Mouse (Mus musculus): Measurements from ENCODE around the gene Srp72.
"Not testable (repeated sequence)": the region's sequence is repeated elsewhere in the genome, so short reads cannot be mapped to it uniquely, and the experiment has no call there.

Gene Srp72

DNA sequence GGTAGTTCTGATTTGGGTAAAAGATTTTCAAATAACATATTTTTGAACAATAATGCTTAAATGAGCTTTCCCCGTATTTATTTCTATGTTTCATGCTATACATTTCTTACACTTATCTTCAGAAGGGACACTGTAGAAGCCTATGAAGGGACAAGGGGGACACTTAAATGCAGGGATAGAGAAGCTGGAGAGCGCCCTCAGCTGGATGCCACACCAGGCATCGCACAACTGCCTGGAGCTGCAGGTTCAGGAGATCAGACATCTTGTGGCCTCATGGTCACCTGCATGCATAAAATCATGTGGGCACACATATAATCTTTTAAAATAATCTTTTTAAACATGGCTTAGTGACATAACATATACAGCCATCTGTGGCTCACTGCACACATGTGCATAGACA is 9.8 kb upstream of the Srp72 start:
- DNase-seq (ENCODE audit: low spot score) = no peak

DNA sequence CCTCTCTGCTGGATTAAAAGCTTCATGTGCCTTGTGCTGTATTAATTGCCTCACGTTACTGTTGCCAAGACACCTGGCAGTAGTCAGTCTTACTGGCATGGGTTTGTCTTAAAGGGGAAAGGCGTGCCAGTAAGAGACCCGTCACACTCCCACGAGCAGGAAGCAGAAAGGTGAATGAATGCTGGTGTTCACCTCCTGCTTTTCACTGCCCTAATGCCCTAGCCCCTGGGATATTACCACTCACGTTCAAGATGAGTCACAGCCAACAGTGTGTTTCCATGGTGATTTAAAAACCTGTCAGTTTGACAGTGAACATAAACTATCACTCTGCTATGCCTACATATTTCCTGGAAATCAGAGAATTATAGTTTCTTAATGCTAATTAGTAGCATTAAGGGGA is 5.2 kb upstream of the Srp72 start:
- DNase-seq (ENCODE audit: low spot score) = no peak

DNA sequence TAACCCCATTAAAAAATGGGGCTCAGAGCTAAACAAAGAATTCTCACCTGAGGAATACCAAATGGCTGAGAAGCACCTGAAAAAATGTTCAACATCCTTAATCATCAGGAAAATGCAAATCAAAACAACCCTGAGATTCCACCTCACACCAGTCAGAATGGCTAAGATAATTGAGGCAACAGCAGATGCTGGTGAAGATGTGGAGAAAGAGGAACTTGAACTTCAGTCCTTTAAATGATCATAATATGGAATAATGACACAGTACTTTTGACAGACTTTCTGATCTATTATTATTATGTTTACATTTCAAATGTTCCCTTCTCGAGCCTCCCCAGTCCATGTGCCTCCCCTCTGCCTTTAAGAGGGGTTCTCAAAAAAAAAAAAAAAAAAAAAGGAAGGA is 3.4 kb upstream of the Srp72 start:
- DNase-seq (ENCODE audit: low spot score) = not testable (repeated sequence)

GRCm38 (mm10) chr5:76973488-76973887 is 995 bp upstream of the Srp72 start:
- no peak for DNase-seq (ENCODE audit: low spot score)

GRCm38 (mm10) chr5:76974207-76974553 is 303 bp upstream of the Srp72 start:
- DNase-seq (ENCODE audit: low spot score) = no peak

GRCm38 (mm10) chr5:76975736-76976135 is 1.3 kb downstream of the Srp72 start:
- DNase-seq (ENCODE audit: low spot score) = no peak

DNA sequence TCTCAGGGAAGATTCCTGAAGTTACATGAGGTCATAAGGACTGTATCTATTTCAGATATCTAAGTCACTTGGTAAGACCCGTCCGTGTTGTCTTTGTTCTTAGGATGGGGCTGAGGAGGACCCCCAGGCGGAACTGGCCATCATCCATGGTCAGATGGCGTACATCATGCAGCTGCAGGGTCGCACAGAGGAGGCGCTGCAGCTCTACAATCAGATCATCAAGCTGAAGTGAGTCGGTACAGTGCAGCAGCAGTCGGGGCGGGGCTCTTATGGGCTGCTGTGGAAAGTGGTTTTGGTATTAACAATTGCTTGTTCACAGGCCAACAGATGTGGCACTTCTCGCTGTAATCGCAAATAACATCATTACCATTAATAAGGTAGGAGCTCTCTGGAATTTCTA is 9.5 kb downstream of the Srp72 start:
- DNase-seq (ENCODE audit: low spot score) = no peak

DNA sequence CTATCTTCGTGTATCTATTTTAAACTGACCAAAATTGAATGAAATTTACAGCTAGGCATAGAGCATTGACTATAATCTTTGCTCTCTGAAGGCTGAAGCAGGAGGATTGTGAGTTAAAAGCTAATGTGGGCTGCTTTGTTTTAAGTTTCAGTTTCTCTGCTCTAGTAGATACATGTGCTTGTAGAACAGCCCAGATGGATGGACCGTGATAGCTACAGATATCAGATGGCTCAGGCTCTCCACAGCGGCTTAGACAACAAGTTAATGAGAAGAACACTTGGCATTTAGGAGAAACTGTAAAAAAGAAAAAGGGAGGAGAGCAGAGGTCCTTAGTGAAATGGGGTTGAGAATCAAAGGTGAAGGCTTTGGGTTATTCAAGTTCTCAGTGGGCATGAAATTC is 16.3 kb downstream of the Srp72 start:
- no peak for DNase-seq (ENCODE audit: low spot score)

DNA sequence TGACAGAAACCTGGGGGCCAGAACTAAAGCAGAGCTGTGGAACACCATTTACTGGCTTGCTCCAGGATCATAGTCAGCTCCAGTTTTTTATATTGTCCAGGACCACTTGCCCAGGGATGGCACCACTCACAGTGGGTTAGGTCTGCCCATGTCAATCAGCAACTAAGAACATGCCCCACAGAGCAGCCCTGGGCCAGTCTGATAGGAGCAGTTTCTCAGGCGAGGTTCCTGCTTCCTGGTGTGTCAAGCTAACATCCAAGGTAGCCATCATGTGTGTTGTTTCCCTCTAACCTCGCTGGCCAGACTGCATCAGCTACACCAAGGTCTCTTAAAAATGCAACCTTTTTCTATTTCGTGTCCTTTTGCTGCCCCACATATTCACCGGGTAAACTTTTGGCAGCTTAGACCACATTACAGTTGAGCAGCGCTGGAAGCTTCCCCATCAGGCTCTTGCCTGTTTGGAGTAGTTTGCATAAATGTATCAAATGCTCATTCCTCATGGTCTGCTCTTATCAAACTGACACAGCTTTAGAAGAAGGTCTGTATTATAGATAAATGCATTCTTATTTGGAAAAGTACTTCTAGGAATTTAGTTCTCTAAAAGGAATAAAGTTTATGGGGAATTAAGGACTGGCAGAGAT is 18.8 kb downstream of the Srp72 start:
- DNase-seq (ENCODE audit: low spot score) = no peak

DNA sequence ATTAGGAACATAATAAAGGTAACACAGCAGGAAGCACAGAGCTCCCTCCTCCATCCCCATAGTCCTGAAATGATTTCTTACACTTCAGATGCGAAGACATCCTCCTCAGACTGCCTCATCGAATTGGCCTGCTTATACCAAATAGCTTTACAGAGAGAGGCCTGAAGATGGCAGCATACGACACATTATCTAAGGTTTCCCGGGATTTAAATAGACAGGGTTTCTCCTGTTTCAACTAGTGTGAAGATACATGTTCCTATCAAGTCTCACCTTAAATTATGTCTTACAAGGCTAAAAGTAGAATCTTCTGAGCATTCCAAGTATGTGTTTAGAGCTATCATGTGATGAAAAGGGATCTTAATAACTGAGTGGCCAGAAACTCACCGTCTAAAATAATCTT is 23.9 kb downstream of the Srp72 start:
- DNase-seq (ENCODE audit: low spot score) = no peak

DNA sequence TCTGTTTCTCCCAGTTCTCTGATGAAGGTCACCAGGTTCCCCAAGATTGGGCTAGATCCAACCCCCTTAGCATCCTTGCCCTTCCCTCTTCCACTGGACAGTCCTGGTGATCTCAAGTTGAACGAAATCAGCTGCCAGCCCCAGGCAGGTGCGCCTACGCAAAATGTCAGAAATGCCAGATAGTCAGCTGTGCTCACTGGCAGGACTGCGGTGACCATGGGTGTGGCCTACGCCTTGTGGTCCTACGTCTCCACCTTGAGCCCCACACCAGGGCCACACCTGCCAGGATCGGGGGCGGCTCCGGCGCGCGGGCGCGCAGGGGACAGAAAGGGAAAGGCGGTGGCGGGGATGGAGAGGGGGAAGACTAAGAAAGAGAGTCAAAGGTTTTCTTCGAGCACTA is 26.7 kb downstream of the Srp72 start:
- DNase-seq (ENCODE audit: low spot score) = no peak

- DNase-seq (ENCODE audit: low spot score) = no peak
Observed at GRCm38 (mm10) chr5:77004051-77004821, 29.8 kb downstream of the Srp72 start, which contains the start of gene Arl9. Gene Arl9 (plus strand): TSS chr5:77004055.

- DNase-seq (ENCODE audit: low spot score) = no peak
Observed at GRCm38 (mm10) chr5:77010352-77010751, 35.9 kb downstream of the Srp72 start.

DNA sequence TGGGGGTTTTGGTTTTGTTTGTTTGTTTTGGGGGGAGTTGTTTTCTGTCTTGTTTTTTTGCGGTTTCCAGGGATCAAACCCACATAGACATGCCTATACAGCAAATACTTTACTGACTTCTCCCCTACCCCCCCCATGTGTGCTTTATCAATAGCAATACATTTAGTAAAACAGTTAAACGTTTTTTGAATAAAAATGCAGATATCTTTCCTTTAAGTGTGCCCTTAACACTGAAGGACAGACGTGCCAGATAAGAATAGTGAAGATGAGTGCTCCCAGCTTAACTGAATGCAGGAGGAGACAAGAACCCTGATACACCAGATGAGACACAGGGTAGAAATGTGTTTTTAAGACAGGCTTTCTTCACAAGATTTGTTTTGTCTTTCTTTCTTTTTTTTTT is 36.6 kb downstream of the Srp72 start:
- DNase-seq (ENCODE audit: low spot score) = no peak

GRCm38 (mm10) chr5:77013171-77013570 is 38.7 kb downstream of the Srp72 start:
- no peak for DNase-seq (ENCODE audit: low spot score)

- peak; percentile 65 for DNase-seq (ENCODE audit: low spot score)
Observed at GRCm38 (mm10) chr5:77015544-77016482, 41.3 kb downstream of the Srp72 start, which contains the start of gene Thegl. Gene Thegl (plus strand): TSS chr5:77016023.

- DNase-seq (ENCODE audit: low spot score) = no peak
Observed at GRCm38 (mm10) chr5:77028034-77028433, 53.6 kb downstream of the Srp72 start.

DNA sequence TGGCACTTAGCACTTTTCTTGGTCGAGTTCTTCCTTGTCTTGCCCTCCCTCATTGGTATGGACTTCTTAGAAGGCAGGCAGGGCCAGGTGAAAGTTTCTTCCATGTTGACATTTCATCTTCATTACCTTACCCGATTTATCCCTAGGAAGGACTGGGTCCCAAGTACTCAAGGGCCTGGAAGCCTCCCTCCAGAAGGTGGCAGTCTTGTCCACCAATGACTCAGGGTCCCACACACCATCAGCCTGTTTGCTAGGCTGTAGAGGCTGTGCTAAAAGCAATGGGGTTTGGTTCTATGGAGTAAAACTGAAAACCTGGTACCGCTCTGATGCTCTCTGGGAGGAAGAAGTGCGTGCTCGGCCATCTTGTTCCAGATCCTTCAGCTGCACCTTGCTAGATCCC is 55.3 kb downstream of the Srp72 start:
- DNase-seq (ENCODE audit: low spot score) = no peak

DNA sequence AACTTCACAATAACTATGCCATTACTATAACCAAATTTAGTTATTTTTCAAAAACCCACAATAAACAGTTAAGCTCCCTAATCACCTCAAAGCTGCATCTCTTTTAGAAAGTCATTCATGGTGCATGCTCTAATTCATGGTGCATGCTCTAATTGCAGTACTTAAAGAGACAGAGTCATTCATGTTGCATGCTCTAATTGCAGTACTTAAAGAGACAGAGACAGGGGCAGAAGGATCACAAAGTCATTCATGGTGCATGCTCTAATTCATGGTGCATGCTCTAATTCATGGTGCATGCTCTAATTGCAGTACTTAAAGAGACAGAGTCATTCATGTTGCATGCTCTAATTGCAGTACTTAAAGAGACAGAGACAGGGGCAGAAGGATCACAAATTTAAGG is 60.6 kb downstream of the Srp72 start:
- not testable (repeated sequence) for DNase-seq (ENCODE audit: low spot score)

GRCm38 (mm10) chr5:77038451-77038850 is 64.0 kb downstream of the Srp72 start:
- no peak for DNase-seq (ENCODE audit: low spot score)

GRCm38 (mm10) chr5:77039391-77039790 is 64.9 kb downstream of the Srp72 start:
- no peak for DNase-seq (ENCODE audit: low spot score)

- DNase-seq (ENCODE audit: low spot score) = no peak
Observed at GRCm38 (mm10) chr5:77044362-77044761, 69.9 kb downstream of the Srp72 start.

All from ovary, adult 18-20 months (tissue).